Mouse (Mus musculus): ENCODE data around the gene Bcl10.
A peak's percentile ranks its signal among the peaks of the same experiment; 100 is the strongest.

DNA sequence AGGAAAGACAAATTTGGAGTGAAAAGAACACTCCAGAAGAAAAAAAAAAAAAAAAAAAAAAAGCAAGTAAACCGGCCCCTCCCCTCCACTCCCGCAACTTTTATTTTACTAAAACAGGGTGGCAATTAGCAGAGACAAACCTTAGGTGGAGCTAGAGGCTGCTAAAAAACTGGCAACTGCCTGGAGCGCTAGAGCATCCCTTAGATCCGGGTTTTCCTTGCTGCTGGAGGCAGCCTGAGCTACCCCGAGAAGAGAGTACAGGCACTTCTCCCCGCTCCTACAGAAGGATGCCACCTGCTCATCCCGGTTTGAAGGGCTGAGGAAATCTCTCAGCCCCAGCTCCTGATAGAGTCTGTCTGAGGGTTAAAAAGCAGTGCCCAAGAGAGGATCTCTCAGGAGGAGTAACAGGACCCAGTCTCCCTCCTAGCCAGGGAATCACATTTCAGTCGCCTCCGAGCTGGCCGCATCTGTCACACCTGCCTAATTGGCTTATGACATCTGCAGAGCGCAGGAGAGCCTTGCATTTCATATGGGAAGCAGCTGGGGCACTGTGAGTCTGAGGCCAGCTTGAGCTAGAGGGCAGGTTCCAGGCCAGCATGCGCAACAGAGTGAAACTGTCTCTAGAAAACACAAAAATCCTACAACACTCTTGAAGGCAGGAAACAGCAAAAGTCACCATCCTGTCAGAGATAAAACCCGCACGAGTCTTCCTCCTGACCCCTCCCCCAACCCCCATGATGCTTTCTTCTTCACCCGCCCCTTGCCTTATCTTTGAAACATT lies 27.6 kb downstream of the Bcl10 start:
- TF ChIP-seq CTCF (IDR thresholded peaks at IDR 0.05; ENCODE audit: borderline replicate concordance, insufficient read depth, low read depth, low read length): peak; percentile 52; the same call in 1 of the 2 replicates
- TF ChIP-seq POLR2A (IDR thresholded peaks at IDR 0.05; ENCODE audit: borderline replicate concordance, insufficient read depth, low read length): no peak

All from cerebellum, adult 2 months (tissue).